Mouse (Mus musculus) hindbrain, embryonic 12.5 days (tissue): ENCODE results near the gene Btf3l4. TPM values are rescaled to one million over a fixed set of nuclear protein-coding genes. Genes with fewer than 3 reads are reported as not detected.
A peak's percentile ranks its signal among the peaks of the same experiment; 100 is the strongest.

Experiments
- ATAC-seq: fragments of 200-750 bp; cut with Nextera tagmentation; 2 replicates; pipeline ENCODE4 v1.8.0; 2017; ENCODE audit warnings: moderate TSS enrichment; ENCODE audit not compliant: low FRiP score
- H3K27ac ChIP-seq: fragments of 300-500 bp; sonication (generic); 2 replicates; pipeline ENCODE4 v1.5.1; 2016; ENCODE audit warnings: mild to moderate bottlenecking
- H3K27me3 ChIP-seq: fragments of 300-500 bp; sonication (generic); 2 replicates; pipeline ENCODE4 v1.6.1; 2016; ENCODE audit warnings: mild to moderate bottlenecking
- H3K36me3 ChIP-seq: fragments of 300-500 bp; sonication (generic); 2 replicates; pipeline ENCODE4 v1.6.1; 2016; ENCODE audit warnings: mild to moderate bottlenecking
- H3K4me1 ChIP-seq: fragments of 300-500 bp; sonication (generic); 2 replicates; pipeline ENCODE4 v1.6.1; 2016
- H3K4me2 ChIP-seq: fragments of 300-500 bp; sonication (generic); replicated peaks from 2 replicates; pipeline ENCODE4 v1.6.1; 2016; ENCODE audit warnings: mild to moderate bottlenecking
- H3K4me3 ChIP-seq: fragments of 300-500 bp; sonication (generic); 2 replicates; pipeline ENCODE4 v1.5.1; 2016; ENCODE audit warnings: mild to moderate bottlenecking
- H3K9ac ChIP-seq: fragments of 300-500 bp; sonication (generic); 2 replicates; pipeline ENCODE4 v1.6.1; 2016; ENCODE audit warnings: mild to moderate bottlenecking, moderate library complexity
- H3K9me3 ChIP-seq: fragments of 300-500 bp; sonication (generic); replicated peaks from 2 replicates; pipeline ENCODE4 v1.6.1; 2016; ENCODE audit warnings: mild to moderate bottlenecking
- WGBS: fragments of 180-500 bp; shearing (Covaris S2); methylation state at CpG from one replicate; pipeline ENCODE4 v1.1.7; 2016; 5-methylcytosine and 5-hydroxymethylcytosine counted together
- polyA plus RNA-seq: library from polyadenylated mRNA; unstranded; fragments of >200 nt; fragmentation: Nextera tagmentation; extraction: Ambion mirVana; gene quantifications from 2 replicates; pipeline ENCODE4 v1.2.1, GENCODE M21; 2016

The Btf3l4 gene
- 225 TPM in 2 replicates for polyA plus RNA-seq

- Histone ChIP-seq H3K4me1 (peaks cover 32% of the 10 kb centered on the region), H3K4me3 (peak within 1 kb of the TSS; percentile 88), H3K27ac (peak within 1 kb of the TSS; percentile 99), H3K36me3 (peaks cover 14% of the 10 kb centered on the region), H3K9me3 (no peaks in the 10 kb centered on the region), H3K27me3 (no peaks in the 10 kb centered on the region), H3K4me2 (peak within 1 kb of the TSS; percentile 84), H3K9ac (peak within 1 kb of the TSS; percentile 97)
- ATAC-seq, result peak; percentile 94
- under 1% methylated on average over 55 of the region's 73 CpGs for WGBS
Observed at GRCm38 (mm10) chr4:108832916-108833827, at the start of gene Btf3l4. Gene Btf3l4 (minus strand): TSS chr4:108833614.

- peaks cover 3% of the 10 kb centered on the region for H3K4me1 ChIP-seq
- peak within 1 kb of the TSS; percentile 73 for H3K9ac ChIP-seq
- peaks cover 14% of the 10 kb centered on the region; the same call in 1 of the 2 replicates for H3K27me3 ChIP-seq
- H3K27ac ChIP-seq, result peak within 1 kb of the TSS; percentile 64
- peak within 1 kb of the TSS; percentile 93 for H3K4me2 ChIP-seq
- H3K36me3 ChIP-seq, result no peaks in the 10 kb centered on the region
- 1% methylated on average over 46 of the region's 46 CpGs for WGBS
- peak within 1 kb of the TSS; percentile 55 for H3K4me3 ChIP-seq
- peak; percentile 90 for ATAC-seq
- H3K9me3 ChIP-seq, result no peaks in the 10 kb centered on the region
Observed at GRCm38 (mm10) chr4:108878963-108879822, 45.8 kb upstream of the Btf3l4 start, which contains the start of gene Rab3b. Gene Rab3b (plus strand): TSS chr4:108879063.

- peaks cover 3% of the 10 kb centered on the region for H3K4me1 ChIP-seq
- no peaks in the 10 kb centered on the region for H3K36me3 ChIP-seq
- no peak for ATAC-seq
- 77% methylated on average over 6 of the region's 6 CpGs for WGBS
- no peak overlapping the region for H3K27ac ChIP-seq
- H3K4me2 ChIP-seq, result no peak overlapping the region
- peaks cover 14% of the 10 kb centered on the region; the same call in 1 of the 2 replicates for H3K27me3 ChIP-seq
- no peak overlapping the region for H3K4me3 ChIP-seq
- H3K9me3 ChIP-seq, result no peaks in the 10 kb centered on the region
- no peak overlapping the region for H3K9ac ChIP-seq
Observed at GRCm38 (mm10) chr4:108877901-108878300, 44.5 kb upstream of the Btf3l4 start.

GRCm38 (mm10) chr4:108873746-108874145 lies 40.3 kb upstream of the Btf3l4 start:
- Histone ChIP-seq H3K4me1 (no peaks in the 10 kb centered on the region), H3K27me3 (0 out of 2 replicates have a peak, but pooled peaks cover 6% of the 10 kb centered on the region), H3K9ac (no peak overlapping the region), H3K4me2 (no peak overlapping the region), H3K27ac (no peak overlapping the region), H3K36me3 (no peaks in the 10 kb centered on the region), H3K4me3 (no peak overlapping the region), H3K9me3 (no peaks in the 10 kb centered on the region)
- ATAC-seq, result no peak
- 89% methylated on average over 5 of the region's 5 CpGs for WGBS

GRCm38 (mm10) chr4:108869730-108870374 lies 36.4 kb upstream of the Btf3l4 start:
- Histone ChIP-seq H3K27me3 (no peaks in the 10 kb centered on the region), H3K9ac (no peak overlapping the region), H3K4me1 (no peaks in the 10 kb centered on the region), H3K27ac (no peak overlapping the region), H3K4me2 (no peak overlapping the region), H3K36me3 (peaks cover under 1% of the 10 kb centered on the region; the same call in 1 of the 2 replicates), H3K9me3 (no peaks in the 10 kb centered on the region), H3K4me3 (no peak overlapping the region)
- peak; percentile 69 for ATAC-seq
- WGBS, result 36% methylated on average over 10 of the region's 10 CpGs

- H3K36me3 ChIP-seq, result peaks cover 23% of the 10 kb centered on the region
- H3K27me3 ChIP-seq, result no peaks in the 10 kb centered on the region
- ATAC-seq, result no peak
- no peaks in the 10 kb centered on the region for H3K4me1 ChIP-seq
- H3K27ac ChIP-seq, result no peak overlapping the region
- 85% methylated on average over 7 of the region's 7 CpGs for WGBS
- no peaks in the 10 kb centered on the region for H3K9me3 ChIP-seq
- H3K9ac ChIP-seq, result no peak overlapping the region
- no peak overlapping the region for H3K4me3 ChIP-seq
- no peak overlapping the region for H3K4me2 ChIP-seq
Observed at GRCm38 (mm10) chr4:108866806-108867205, 33.4 kb upstream of the Btf3l4 start.

GRCm38 (mm10) chr4:108848505-108848848 lies 15.1 kb upstream of the Btf3l4 start, which contains the start of gene A730015C16Rik:
Gene A730015C16Rik (minus strand): TSS chr4:108848619.
- Histone ChIP-seq H3K27me3 (no peaks in the 10 kb centered on the region), H3K36me3 (peaks cover 5% of the 10 kb centered on the region), H3K9me3 (no peaks in the 10 kb centered on the region), H3K9ac (peak within 1 kb of the TSS; percentile 87), H3K4me3 (peak within 1 kb of the TSS; percentile 97), H3K4me2 (peak within 1 kb of the TSS; percentile 98), H3K27ac (peak within 1 kb of the TSS; percentile 89), H3K4me1 (peaks cover 21% of the 10 kb centered on the region)
- 10% methylated on average over 20 of the region's 20 CpGs for WGBS
- peak; percentile 45; the same call in 1 of the 2 replicates for ATAC-seq

- Histone ChIP-seq H3K4me2 (peak within 1 kb of the TSS; percentile 98), H3K27ac (peak within 1 kb of the TSS; percentile 89), H3K36me3 (no peaks in the 10 kb centered on the region), H3K4me3 (peak within 1 kb of the TSS; percentile 97), H3K9me3 (no peaks in the 10 kb centered on the region), H3K27me3 (no peaks in the 10 kb centered on the region), H3K9ac (peak within 1 kb of the TSS; percentile 87), H3K4me1 (peaks cover 21% of the 10 kb centered on the region)
- under 1% methylated on average over 76 of the region's 77 CpGs for WGBS
- peak; percentile 87 for ATAC-seq
Observed at GRCm38 (mm10) chr4:108847715-108848504, 14.5 kb upstream of the Btf3l4 start, which contains the start of gene Kti12. Gene Kti12 (plus strand): TSS chr4:108847785.

- Histone ChIP-seq H3K27me3 (no peaks in the 10 kb centered on the region), H3K4me1 (peaks cover 21% of the 10 kb centered on the region), H3K36me3 (no peaks in the 10 kb centered on the region), H3K4me2 (no peak overlapping the region), H3K27ac (no peak overlapping the region), H3K9me3 (no peaks in the 10 kb centered on the region), H3K9ac (no peak overlapping the region), H3K4me3 (no peak overlapping the region)
- WGBS, result 91% methylated on average over 5 of the region's 5 CpGs
- ATAC-seq, result no peak
Observed at GRCm38 (mm10) chr4:108845824-108846569, 12.6 kb upstream of the Btf3l4 start.

- H3K4me1 ChIP-seq, result peaks cover 3% of the 10 kb centered on the region
- no peak overlapping the region for H3K27ac ChIP-seq
Observed at GRCm38 (mm10) chr4:108843336-108843735, 9.9 kb upstream of the Btf3l4 start.

More at GRCm38 (mm10) chr4:108843336-108843735, 9.9 kb upstream of the Btf3l4 start:
- Histone ChIP-seq H3K4me2 (no peak overlapping the region), H3K36me3 (peaks cover 1% of the 10 kb centered on the region; the same call in 1 of the 2 replicates), H3K4me3 (no peak overlapping the region), H3K27me3 (no peaks in the 10 kb centered on the region), H3K9me3 (no peaks in the 10 kb centered on the region), H3K9ac (no peak overlapping the region)
- ATAC-seq, result no peak
